Mouse (Mus musculus): ENCODE data around the gene Il1rapl1. TPM values are rescaled to one million over a fixed set of nuclear protein-coding genes. Genes with fewer than 3 reads are reported as not detected.

Gene Il1rapl1
- polyA plus RNA-seq, 1 experiment from 2014 or later = 0.22 TPM

- no peaks in the 10 kb centered on the region for H3K9me3 ChIP-seq
- whole genome bisulfite sequencing = 53% methylated on average over 3 of the region's 3 CpGs
- no peak for ATAC-seq (ENCODE audit: borderline replicate concordance, extremely low read depth, low FRiP score, low TSS enrichment)
These were observed 1386.6 kb downstream of the Il1rapl1 start for GRCm38 (mm10) chrX:86728803-86729202.

More at GRCm38 (mm10) chrX:86728803-86729202, 1386.6 kb downstream of the Il1rapl1 start:
- Histone ChIP-seq H3K4me1 (no peaks in the 10 kb centered on the region), H3K36me3 (no peaks in the 10 kb centered on the region), H3K4me2 (no peak overlapping the region), H3K27ac (no peak overlapping the region), H3K9ac (no peak overlapping the region), H3K27me3 (no peaks in the 10 kb centered on the region), H3K4me3 (no peak overlapping the region)
